Mouse (Mus musculus) midbrain, postnatal 0 days (tissue): ENCODE measurements around the gene Thumpd3. TPM values are rescaled to one million over a fixed set of nuclear protein-coding genes. Genes with fewer than 3 reads are reported as not detected.

ENCODE experiments used
- ATAC-seq: fragments of 200-750 bp; cut with Nextera tagmentation; 2 replicates; pipeline ENCODE4 v1.8.0; 2017; ENCODE audit warnings: moderate number of reproducible peaks, mild to moderate bottlenecking, moderate TSS enrichment, moderate library complexity; ENCODE audit not compliant: low FRiP score
- DNase-seq: peaks from one replicate; pipeline ENCODE4 v3.0.0-alpha.2; 2015; ENCODE audit warnings: low spot score
- H3K27ac ChIP-seq: fragments of 300-500 bp; sonication (generic); 2 replicates; pipeline ENCODE4 v1.5.1; 2014; ENCODE audit warnings: low read depth, mild to moderate bottlenecking, low read length, mixed read lengths
- H3K27me3 ChIP-seq: fragments of 300-500 bp; sonication (generic); 2 replicates; pipeline ENCODE4 v1.6.1; 2014; ENCODE audit warnings: low read length, control low read depth, mixed read lengths; ENCODE audit not compliant: insufficient read depth
- H3K36me3 ChIP-seq: fragments of 300-500 bp; sonication (generic); 2 replicates; pipeline ENCODE4 v1.6.1; 2014; ENCODE audit warnings: low read length, control low read depth, mixed read lengths; ENCODE audit not compliant: insufficient read depth
- H3K4me1 ChIP-seq: fragments of 300-500 bp; sonication (generic); 2 replicates; pipeline ENCODE4 v1.6.1; 2014; ENCODE audit warnings: mild to moderate bottlenecking, control low read depth, antibody characterized with exemption, low read length, mixed read lengths; ENCODE audit not compliant: insufficient read depth
- H3K4me2 ChIP-seq: fragments of 300-500 bp; sonication (generic); 2 replicates; pipeline ENCODE4 v1.6.1; 2014; ENCODE audit warnings: low read depth, mild to moderate bottlenecking, low read length, mixed read lengths; ENCODE audit not compliant: poor library complexity, severe bottlenecking
- H3K4me3 ChIP-seq: fragments of 300-500 bp; sonication (generic); 2 replicates; pipeline ENCODE4 v1.5.1; 2014; ENCODE audit warnings: low read depth, mild to moderate bottlenecking, low read length, moderate library complexity
- H3K9ac ChIP-seq: fragments of 300-500 bp; sonication (generic); replicated peaks from 2 replicates; pipeline ENCODE4 v1.6.1; 2014; ENCODE audit warnings: mild to moderate bottlenecking, low read length, moderate library complexity, mixed read lengths; ENCODE audit not compliant: poor library complexity, severe bottlenecking
- H3K9me3 ChIP-seq: fragments of 300-500 bp; sonication (generic); 2 replicates; pipeline ENCODE4 v1.6.1; 2016; ENCODE audit warnings: low read length, control low read depth
- CTCF ChIP-seq: IDR thresholded peaks from 2 replicates; pipeline ENCODE4 v1.5.1; 2016; ENCODE audit warnings: antibody characterized with exemption, mild to moderate bottlenecking
- WGBS: fragments of 180-500 bp; shearing (Covaris S2); extraction: QIAGEN DNeasy Blood & Tissue Kit; methylation state at CpG from one replicate; pipeline ENCODE4 v1.1.7; 2014; 5-methylcytosine and 5-hydroxymethylcytosine counted together
- polyA plus RNA-seq: library from polyadenylated mRNA; unstranded; fragments of >200 nt; fragmentation: Nextera tagmentation; extraction: Ambion mirVana; gene quantifications from 2 replicates; pipeline ENCODE4 v1.2.1, GENCODE M21; 2015
- total RNA-seq: library from RNA; depleted of rRNA; stranded (reverse); fragments of >200 nt; gene quantifications from 2 replicates; pipeline ENCODE4 v1.2.3, GENCODE M21; 2014

Thumpd3 gene
- total and polyA plus RNA-seq, 2 experiments from 2014 or later, result 33.7 to 40.5 TPM

DNA sequence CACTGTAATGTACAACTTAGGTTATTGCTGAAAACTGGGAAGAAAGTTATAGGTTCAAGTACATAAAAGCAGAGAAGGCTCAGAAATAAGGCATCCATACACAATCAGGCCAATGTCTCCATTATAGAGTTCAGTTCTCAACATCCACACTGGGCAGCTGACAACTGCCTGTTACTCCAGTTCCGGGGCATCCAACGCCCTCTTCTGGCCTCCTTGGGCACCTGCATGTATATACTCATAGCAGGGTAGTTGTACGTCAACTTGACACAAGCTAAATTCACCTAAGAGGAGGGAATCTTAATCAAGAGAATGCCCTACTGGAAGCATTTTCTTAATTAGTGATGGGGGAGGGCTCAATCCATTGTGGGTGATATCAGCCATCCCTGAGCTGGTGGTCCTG, 13.9 kb upstream of the Thumpd3 start:
- H3K9ac ChIP-seq, result no peak overlapping the region
- H3K27me3 ChIP-seq, result no peaks in the 10 kb centered on the region
- DNase-seq, result no peak
- 78% methylated on average over 3 of the region's 3 CpGs for WGBS
- TF ChIP-seq CTCF, result no peak
- H3K36me3 ChIP-seq, result no peaks in the 10 kb centered on the region
- no peak overlapping the region for H3K27ac ChIP-seq
- no peak overlapping the region for H3K4me2 ChIP-seq
- no peaks in the 10 kb centered on the region for H3K9me3 ChIP-seq
- H3K4me3 ChIP-seq, result no peak overlapping the region
- ATAC-seq, result no peak
- no peaks in the 10 kb centered on the region for H3K4me1 ChIP-seq

DNA sequence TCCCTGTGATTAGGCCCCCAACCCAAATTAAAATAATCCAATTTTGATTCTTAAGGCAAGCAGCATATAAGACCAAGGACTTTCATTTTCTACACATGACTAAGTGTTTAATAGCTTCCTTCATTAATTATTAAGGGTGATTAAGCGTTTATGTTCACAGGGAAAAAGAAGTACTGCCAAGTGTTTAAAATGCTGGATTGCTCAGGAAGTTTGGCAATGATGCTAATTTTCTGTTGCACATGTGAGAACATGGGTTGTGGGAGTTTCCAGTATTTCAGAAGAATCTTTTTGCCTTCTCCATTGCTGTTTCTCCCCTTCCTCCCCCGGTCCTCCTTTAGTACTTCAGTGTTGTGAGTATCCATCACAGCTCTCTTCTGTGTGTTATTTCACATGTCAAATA, 12.8 kb upstream of the Thumpd3 start:
- Histone ChIP-seq H3K9ac (no peak overlapping the region), H3K4me3 (no peak overlapping the region), H3K4me2 (no peak overlapping the region), H3K9me3 (no peaks in the 10 kb centered on the region), H3K27me3 (no peaks in the 10 kb centered on the region), H3K36me3 (no peaks in the 10 kb centered on the region), H3K27ac (no peak overlapping the region), H3K4me1 (no peaks in the 10 kb centered on the region)
- no peak for TF ChIP-seq CTCF
- 93% methylated on average over 2 of the region's 2 CpGs for WGBS
- DNase-seq, result no peak
- ATAC-seq, result no peak

DNA sequence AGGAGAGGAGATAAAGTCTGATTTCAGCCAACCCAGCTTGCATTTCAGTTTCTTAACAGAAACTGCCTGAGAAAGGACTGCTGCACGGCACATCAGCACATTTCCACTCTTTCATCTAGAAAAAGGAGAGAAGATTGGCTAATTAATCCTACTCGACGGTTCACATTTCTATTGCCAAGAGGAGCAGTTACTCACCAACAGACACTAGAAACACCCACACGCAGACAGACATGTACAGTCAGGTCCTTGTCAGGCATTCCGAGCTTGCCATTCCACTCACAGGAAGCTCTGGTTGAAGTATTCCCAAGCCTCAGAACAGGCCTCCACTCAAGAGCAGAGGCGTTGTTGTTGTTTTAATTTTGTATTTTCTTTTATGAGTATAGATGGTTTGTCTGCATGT, 11.6 kb upstream of the Thumpd3 start:
- no peak for DNase-seq
- ATAC-seq, result no peak
- H3K9ac ChIP-seq, result no peak overlapping the region
- 84% methylated on average over 6 of the region's 6 CpGs for WGBS
- H3K36me3 ChIP-seq, result no peaks in the 10 kb centered on the region
- H3K4me3 ChIP-seq, result no peak overlapping the region
- H3K4me1 ChIP-seq, result 0 out of 2 replicates have a peak, but pooled peaks cover 3% of the 10 kb centered on the region
- no peaks in the 10 kb centered on the region for H3K9me3 ChIP-seq
- no peak overlapping the region for H3K4me2 ChIP-seq
- H3K27ac ChIP-seq, result no peak overlapping the region
- TF ChIP-seq CTCF, result no peak
- no peaks in the 10 kb centered on the region for H3K27me3 ChIP-seq

DNA sequence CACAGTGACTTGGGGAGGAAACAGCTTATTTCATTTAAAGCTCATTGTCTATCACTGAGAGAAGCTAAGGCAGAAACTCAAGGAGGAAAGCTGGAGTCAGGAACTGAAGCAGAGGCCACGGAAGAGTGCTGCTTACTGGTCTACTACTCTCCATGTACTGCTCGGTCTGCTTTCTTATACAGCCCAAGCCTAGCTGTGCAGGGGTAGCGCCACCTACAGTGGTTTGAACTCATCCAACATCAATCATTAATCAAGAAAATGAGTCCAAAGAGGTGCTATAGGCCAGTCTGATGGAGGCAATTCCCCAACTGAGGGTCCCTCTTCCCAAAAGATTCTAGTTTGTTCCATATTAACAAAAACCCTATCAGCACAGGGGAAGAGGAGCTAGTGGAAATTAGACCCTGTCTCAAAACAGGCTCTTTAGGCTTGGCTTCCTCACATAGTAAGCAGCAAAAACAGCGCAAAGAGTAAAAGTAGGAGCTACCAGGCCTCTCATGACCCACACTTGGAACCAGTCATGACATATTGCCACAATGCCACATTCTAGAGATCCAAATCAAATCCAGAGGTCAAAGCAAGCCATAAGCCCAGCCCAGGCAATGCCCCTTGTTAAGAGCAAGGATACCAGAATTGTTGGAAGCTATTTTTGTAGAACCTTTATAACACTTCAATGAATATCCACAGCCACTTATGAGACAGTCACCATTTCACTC, 9.4 kb upstream of the Thumpd3 start:
- no peak for DNase-seq
- H3K36me3 ChIP-seq, result no peaks in the 10 kb centered on the region
- no peak overlapping the region for H3K9ac ChIP-seq
- ATAC-seq, result no peak
- no peaks in the 10 kb centered on the region for H3K27me3 ChIP-seq
- no peaks in the 10 kb centered on the region for H3K9me3 ChIP-seq
- no peak overlapping the region for H3K4me3 ChIP-seq
- 73% methylated on average over 4 of the region's 4 CpGs for WGBS
- H3K4me1 ChIP-seq, result 0 out of 2 replicates have a peak, but pooled peaks cover 3% of the 10 kb centered on the region
- H3K4me2 ChIP-seq, result no peak overlapping the region
- H3K27ac ChIP-seq, result no peak overlapping the region
- TF ChIP-seq CTCF, result peak; percentile 29

DNA sequence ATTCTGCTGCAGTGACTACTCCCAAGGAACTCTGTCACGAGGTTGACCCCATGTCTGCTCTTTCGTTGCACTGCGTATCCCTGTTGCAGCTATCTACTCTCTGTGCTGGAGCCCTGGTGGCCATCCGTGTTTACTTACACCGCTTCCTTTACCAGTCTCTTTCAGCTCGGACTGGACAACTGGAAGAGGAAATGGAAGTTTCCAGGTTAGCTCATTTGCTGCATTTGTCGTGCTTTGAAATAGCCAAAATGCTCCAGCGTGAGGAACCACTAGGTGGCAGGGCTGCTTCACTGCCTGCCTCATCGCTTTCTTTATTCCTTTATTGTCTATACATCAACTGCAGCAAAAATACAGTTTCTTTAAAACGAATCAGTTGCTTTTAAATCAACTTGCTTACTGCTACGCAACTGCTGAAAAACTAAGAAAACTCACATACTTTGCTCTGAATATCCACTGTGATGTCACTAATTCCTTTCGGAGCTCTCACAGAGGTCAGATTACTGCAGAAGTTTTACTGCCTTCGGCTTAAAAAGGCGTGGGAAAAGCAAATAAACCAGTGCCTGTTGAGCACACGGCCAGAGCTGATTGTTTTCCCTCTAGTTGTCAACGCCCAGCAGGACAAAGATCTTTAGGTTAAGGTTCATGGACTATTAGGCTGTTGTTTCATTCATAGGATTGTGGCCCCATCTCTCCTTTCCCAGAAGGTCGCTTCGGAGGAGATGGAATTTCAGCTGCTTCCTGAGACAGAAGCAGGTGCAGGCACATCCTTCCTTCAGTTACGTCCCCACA, 7.9 kb upstream of the Thumpd3 start:
- Histone ChIP-seq H3K9me3 (no peaks in the 10 kb centered on the region), H3K4me1 (0 out of 2 replicates have a peak, but pooled peaks cover 3% of the 10 kb centered on the region), H3K9ac (no peak overlapping the region), H3K4me3 (no peak overlapping the region), H3K36me3 (no peaks in the 10 kb centered on the region), H3K4me2 (peak overlapping the region; percentile 36), H3K27ac (0 out of 2 replicates have a peak overlapping the region, but pooled peaks have one; percentile 18), H3K27me3 (no peaks in the 10 kb centered on the region)
- ATAC-seq (no peak), DNase-seq (peak; percentile 78)
- WGBS, result 11% methylated on average over 19 of the region's 19 CpGs
- peak; percentile 95 for TF ChIP-seq CTCF

DNA sequence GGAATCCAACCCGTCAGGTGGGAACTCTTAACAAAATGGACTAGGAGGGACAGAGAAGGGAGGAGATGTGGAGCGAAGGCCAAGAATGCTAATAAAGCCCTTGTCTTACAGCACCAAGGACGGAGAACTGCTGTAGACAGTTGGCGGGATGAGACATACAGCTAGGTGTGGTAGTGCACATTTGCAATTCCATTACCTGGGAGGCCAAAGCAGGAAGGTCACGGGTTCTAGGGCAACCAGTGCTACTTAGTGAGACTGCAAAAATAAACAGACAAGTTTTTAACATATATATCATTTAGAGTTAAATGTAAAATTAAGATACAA, 7.3 kb upstream of the Thumpd3 start:
- H3K4me3 ChIP-seq, result no peak overlapping the region

More for the DNA sequence above, 7.3 kb upstream of the Thumpd3 start:
- Histone ChIP-seq H3K27ac (0 out of 2 replicates have a peak overlapping the region, but pooled peaks have one; percentile 18), H3K4me2 (peak overlapping the region; percentile 36), H3K9me3 (no peaks in the 10 kb centered on the region), H3K36me3 (no peaks in the 10 kb centered on the region), H3K4me1 (0 out of 2 replicates have a peak, but pooled peaks cover 3% of the 10 kb centered on the region), H3K27me3 (no peaks in the 10 kb centered on the region), H3K9ac (no peak overlapping the region)
- no peak for TF ChIP-seq CTCF
- ATAC-seq, result no peak
- 56% methylated on average over 5 of the region's 5 CpGs for WGBS
- no peak for DNase-seq
